Mouse (Mus musculus) thymus, adult 2 months (tissue): ENCODE data around the gene Rbsn.

Experiments
- CTCF ChIP-seq: fragments of 200-500 bp; IDR thresholded peaks from 2 replicates; pipeline ENCODE4 v1.5.1; 2012; ENCODE audit warnings: mild to moderate bottlenecking, control low read depth, low read length, moderate library complexity, borderline replicate concordance; ENCODE audit not compliant: control insufficient read depth, poor library complexity, insufficient read depth; ENCODE audit errors: extremely low read depth
- POLR2A ChIP-seq: fragments of 200-500 bp; IDR thresholded peaks from 2 replicates; pipeline ENCODE4 v1.6.1; 2012; ENCODE audit warnings: mild to moderate bottlenecking, low read length, control low read depth, moderate library complexity; ENCODE audit not compliant: control insufficient read depth, poor library complexity, insufficient read depth; ENCODE audit errors: extremely low read depth

DNA sequence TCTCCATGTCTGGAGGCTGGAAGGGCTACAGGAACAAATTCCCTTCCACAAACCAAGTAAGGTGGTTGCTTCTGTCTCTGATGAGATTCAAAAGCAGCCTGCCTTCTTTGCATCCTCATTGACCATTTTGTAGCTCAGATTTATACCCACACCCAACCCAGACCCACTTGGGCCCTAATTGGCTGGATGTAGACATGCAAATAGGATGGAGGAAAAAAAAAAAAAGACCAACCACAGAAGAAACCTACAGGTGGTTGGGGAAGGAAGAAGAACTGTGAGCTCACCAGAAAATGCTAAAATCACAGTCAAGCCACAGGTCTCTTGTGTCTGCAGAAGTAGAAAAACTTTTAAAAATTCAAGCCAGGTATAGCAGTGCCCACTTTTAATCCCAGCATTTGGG lies 14.4 kb upstream of the Rbsn start:
- TF ChIP-seq CTCF: no peak
- no peak for TF ChIP-seq POLR2A
